In genomic region chr10:13238188-13238587, GRCm38 (mm10) we compare ENCODE assay signal across 21 mouse cellular contexts.
"Had no signal": no experiment of that assay in that cellular context is flagged by ENCODE, and none has a peak within 500 bp of the region (broad histone marks: within the 10 kb centered on the region; RNA-seq: fewer than 3 reads in every experiment).

No protein-coding gene starts in this region.

- ATAC-seq: forebrain, embryonic 16.5 days; hindbrain, postnatal 0 days; liver, postnatal 0 days had no signal

- H3K9me3 ChIP-seq: heart, embryonic 13.5 days; hindbrain, embryonic 13.5 days; hindbrain, embryonic 15.5 days; limb, embryonic 13.5 days; liver, embryonic 13.5 days; liver, embryonic 15.5 days had no signal

- H3K4me3 ChIP-seq: heart, embryonic 13.5 days; hindbrain, embryonic 13.5 days; hindbrain, embryonic 15.5 days; layer of hippocampus, adult 2 months; left cerebral cortex, adult 2 months; limb, embryonic 13.5 days; liver, embryonic 13.5 days; liver, embryonic 15.5 days had no signal

- H3K4me2 ChIP-seq: heart, embryonic 11.5 days; heart, embryonic 13.5 days; hindbrain, embryonic 13.5 days; hindbrain, embryonic 15.5 days; limb, embryonic 13.5 days; liver, embryonic 11.5 days; liver, embryonic 13.5 days; liver, embryonic 15.5 days had no signal

- H3K27ac ChIP-seq: heart, embryonic 13.5 days; hindbrain, embryonic 13.5 days; hindbrain, embryonic 15.5 days; hindbrain, postnatal 0 days; layer of hippocampus, adult 2 months; left cerebral cortex, adult 2 months; limb, embryonic 13.5 days; liver, embryonic 13.5 days; liver, embryonic 15.5 days had no signal

- H3K36me3 ChIP-seq: hindbrain, embryonic 13.5 days; hindbrain, embryonic 15.5 days; liver, embryonic 13.5 days; liver, embryonic 15.5 days had no signal

- DNase-seq: gastrocnemius, postnatal 14 days; gastrocnemius, postnatal 36 days; heart, postnatal 14 days; kidney, adult 18-20 months; kidney, postnatal 10 days; kidney, postnatal 25 days; kidney, postnatal 4 days; liver; liver, embryonic 13.5 days; liver, postnatal 0 days had no signal

- H3K27me3 ChIP-seq: heart, embryonic 13.5 days; hindbrain, embryonic 13.5 days; hindbrain, embryonic 15.5 days; limb, embryonic 13.5 days; liver, embryonic 13.5 days; liver, embryonic 15.5 days had no signal

- H3K9ac ChIP-seq: heart, embryonic 13.5 days; hindbrain, embryonic 13.5 days; hindbrain, embryonic 15.5 days; limb, embryonic 13.5 days; liver, embryonic 13.5 days; liver, embryonic 15.5 days; liver, postnatal 0 days had no signal
